Mouse (Mus musculus) small intestine, adult 2 months (tissue): Measurements from ENCODE around the gene Wdtc1. TPM values are rescaled to one million over a fixed set of nuclear protein-coding genes. Genes with fewer than 3 reads are reported as not detected.

Source experiments
- H3K27ac ChIP-seq: fragments of 200-500 bp; 2 replicates; pipeline ENCODE4 v1.5.1; 2012; ENCODE audit warnings: low read depth, low read length, control low read depth, inconsistent platforms; ENCODE audit not compliant: insufficient read depth
- H3K27me3 ChIP-seq: fragments of 200-500 bp; 2 replicates; pipeline ENCODE4 v1.6.1; 2012; ENCODE audit warnings: mild to moderate bottlenecking, moderate library complexity, low read length, inconsistent platforms; ENCODE audit not compliant: control insufficient read depth, insufficient read depth
- H3K36me3 ChIP-seq: fragments of 200-500 bp; 2 replicates; pipeline ENCODE4 v1.6.1; 2012; ENCODE audit warnings: mild to moderate bottlenecking, low read length, control low read depth, inconsistent platforms; ENCODE audit not compliant: control insufficient read depth, insufficient read depth
- H3K4me1 ChIP-seq: fragments of 200-500 bp; 2 replicates; pipeline ENCODE4 v1.6.1; 2012; ENCODE audit warnings: low read length, inconsistent platforms, mixed read lengths; ENCODE audit not compliant: control insufficient read depth, insufficient read depth, insufficient read length
- H3K4me3 ChIP-seq: fragments of 200-500 bp; 2 replicates; pipeline ENCODE4 v1.5.1; 2012; ENCODE audit warnings: low read depth, mild to moderate bottlenecking, control low read depth, inconsistent platforms, low read length, moderate library complexity
- CTCF ChIP-seq: fragments of 200-500 bp; IDR thresholded peaks from 2 replicates; pipeline ENCODE4 v1.5.1; 2012; ENCODE audit warnings: low read depth, mild to moderate bottlenecking, control low read depth, inconsistent platforms, low read length, moderate library complexity, mixed read lengths; ENCODE audit not compliant: insufficient replicate concordance, insufficient read length; ENCODE audit errors: extremely low read depth
- POLR2A ChIP-seq: fragments of 200-500 bp; IDR thresholded peaks from 2 replicates; pipeline ENCODE4 v1.6.1; 2012; ENCODE audit warnings: low read depth, mild to moderate bottlenecking, control low read depth, inconsistent platforms, low read length, moderate library complexity
- WGBS: fragments of 180-500 bp; shearing (Covaris S2); methylation state at CpG from one replicate; pipeline ENCODE4 v1.1.7; 2018; 5-methylcytosine and 5-hydroxymethylcytosine counted together
- polyA plus RNA-seq: library from polyadenylated mRNA; depleted of rRNA; stranded (reverse); fragments of >200 nt; gene quantifications from 2 replicates; pipeline ENCODE4 v1.2.3, GENCODE M21; 2012

Gene Wdtc1
- polyA plus RNA-seq, 1 experiment, result 90.5 TPM

DNA sequence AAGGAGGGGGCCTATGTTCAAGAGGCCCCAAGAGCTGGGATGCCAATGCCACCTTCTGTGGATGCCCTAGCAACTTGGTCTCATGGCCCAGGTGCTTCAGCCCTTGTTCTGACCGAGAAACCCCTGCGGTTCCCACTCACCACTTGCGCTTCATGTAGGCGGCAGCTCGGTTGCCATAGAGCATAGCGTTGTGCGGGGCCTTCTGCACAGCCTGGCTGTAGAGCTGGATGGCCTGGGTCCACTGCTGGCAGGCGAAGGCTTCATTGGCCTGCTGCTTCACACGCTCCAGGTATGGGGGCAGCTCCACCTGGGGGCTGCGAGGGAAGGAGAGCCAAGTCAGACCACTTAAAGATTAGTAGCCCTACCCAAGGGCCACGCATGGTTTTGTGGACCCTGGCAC, 52.9 kb downstream of the Wdtc1 start:
- Histone ChIP-seq H3K27me3 (no peaks in the 10 kb centered on the region), H3K4me3 (no peak overlapping the region), H3K4me1 (no peaks in the 10 kb centered on the region), H3K36me3 (peaks cover 47% of the 10 kb centered on the region), H3K27ac (no peak overlapping the region)
- 94% methylated on average over 11 of the region's 11 CpGs for WGBS
- TF ChIP-seq POLR2A, result no peak

- 80% methylated on average over 5 of the region's 5 CpGs for WGBS
- Histone ChIP-seq H3K36me3 (peaks cover 49% of the 10 kb centered on the region), H3K4me1 (no peaks in the 10 kb centered on the region), H3K27me3 (no peaks in the 10 kb centered on the region), H3K27ac (no peak overlapping the region), H3K4me3 (no peak overlapping the region)
- TF ChIP-seq CTCF (no peak), POLR2A (no peak)
Observed at GRCm38 (mm10) chr4:133299701-133300100, 53.6 kb downstream of the Wdtc1 start.

GRCm38 (mm10) chr4:133298516-133299365, 54.5 kb downstream of the Wdtc1 start:
- no peak overlapping the region for H3K27ac ChIP-seq
- no peak for TF ChIP-seq POLR2A
- no peak for TF ChIP-seq CTCF
- peaks cover 53% of the 10 kb centered on the region for H3K36me3 ChIP-seq

GRCm38 (mm10) chr4:133297801-133298238, 55.5 kb downstream of the Wdtc1 start:
- no peak overlapping the region for H3K27ac ChIP-seq
- WGBS, result 8% methylated on average over 5 of the region's 5 CpGs
- no peaks in the 10 kb centered on the region for H3K27me3 ChIP-seq
- H3K4me1 ChIP-seq, result no peaks in the 10 kb centered on the region
- peaks cover 55% of the 10 kb centered on the region for H3K36me3 ChIP-seq
- no peak for TF ChIP-seq POLR2A
- TF ChIP-seq CTCF, result peak; percentile 95
- no peak overlapping the region for H3K4me3 ChIP-seq

More at GRCm38 (mm10) chr4:133298516-133299365, 54.5 kb downstream of the Wdtc1 start:
- Histone ChIP-seq H3K4me1 (no peaks in the 10 kb centered on the region), H3K4me3 (no peak overlapping the region), H3K27me3 (no peaks in the 10 kb centered on the region)
- WGBS, result 84% methylated on average over 12 of the region's 12 CpGs

- no peak overlapping the region for H3K27ac ChIP-seq
- H3K27me3 ChIP-seq, result no peaks in the 10 kb centered on the region
- 84% methylated on average over 10 of the region's 10 CpGs for WGBS
Observed at GRCm38 (mm10) chr4:133297360-133297759, 55.9 kb downstream of the Wdtc1 start.

GRCm38 (mm10) chr4:133294084-133294483, 59.2 kb downstream of the Wdtc1 start:
- no peaks in the 10 kb centered on the region for H3K4me1 ChIP-seq
- H3K4me3 ChIP-seq, result no peak overlapping the region
- no peak for TF ChIP-seq POLR2A
- TF ChIP-seq CTCF, result no peak
- 89% methylated on average over 11 of the region's 11 CpGs for WGBS
- H3K27ac ChIP-seq, result no peak overlapping the region
- no peaks in the 10 kb centered on the region for H3K27me3 ChIP-seq
- peaks cover 34% of the 10 kb centered on the region for H3K36me3 ChIP-seq

More at GRCm38 (mm10) chr4:133297360-133297759, 55.9 kb downstream of the Wdtc1 start:
- Histone ChIP-seq H3K4me1 (no peaks in the 10 kb centered on the region), H3K36me3 (peaks cover 55% of the 10 kb centered on the region), H3K4me3 (no peak overlapping the region)
- no peak for TF ChIP-seq POLR2A
- TF ChIP-seq CTCF, result no peak

DNA sequence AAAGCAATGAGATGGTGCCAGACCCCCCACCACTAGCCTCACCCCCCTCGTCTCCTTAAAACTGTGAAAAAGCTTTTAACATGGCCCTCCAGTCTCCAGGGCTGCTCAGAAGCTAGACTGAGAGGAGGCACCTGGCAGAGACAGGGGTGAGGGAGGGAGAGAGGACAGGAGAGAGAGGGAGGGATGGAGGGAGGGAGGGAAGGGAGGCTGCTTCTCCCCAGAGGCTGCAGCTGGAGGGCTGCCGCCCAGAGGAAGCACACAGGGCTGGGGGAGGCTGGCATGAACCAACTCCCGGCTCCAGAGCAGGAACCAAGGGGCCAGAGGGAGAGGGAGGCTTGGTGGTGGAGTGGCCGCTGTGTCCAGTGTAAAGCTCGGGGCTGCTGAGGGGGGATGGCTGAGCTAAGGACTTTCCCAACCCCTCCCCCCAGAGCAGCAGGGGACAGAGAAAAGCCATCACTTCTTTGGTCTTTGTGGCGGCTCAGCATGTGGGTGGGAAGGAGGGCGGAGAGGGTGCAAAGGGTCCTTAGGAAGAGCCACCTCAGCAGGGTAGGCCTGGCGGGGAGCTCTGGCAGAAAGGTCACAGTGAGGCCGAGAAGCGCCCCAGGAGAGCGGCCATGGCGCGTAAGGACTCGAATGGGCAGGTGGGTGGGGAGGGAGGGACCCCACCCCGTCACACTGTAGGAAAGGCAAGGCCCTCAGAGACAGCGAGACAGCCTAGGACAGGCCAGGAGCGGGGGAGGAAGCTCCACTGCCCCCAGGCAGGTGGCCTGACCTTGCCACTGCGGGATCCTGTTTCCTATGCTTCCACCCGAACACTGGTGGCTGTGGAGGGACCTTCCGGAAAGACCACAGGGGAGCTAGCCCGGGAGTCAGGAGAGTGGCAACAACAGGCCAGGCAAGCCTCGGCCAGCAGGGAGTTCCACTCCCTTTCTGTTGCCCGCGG, 60.1 kb downstream of the Wdtc1 start:
- Histone ChIP-seq H3K4me1 (no peaks in the 10 kb centered on the region), H3K27ac (no peak overlapping the region), H3K4me3 (no peak overlapping the region), H3K36me3 (peaks cover 34% of the 10 kb centered on the region), H3K27me3 (no peaks in the 10 kb centered on the region)
- TF ChIP-seq CTCF (no peak), POLR2A (no peak)
- 85% methylated on average over 24 of the region's 24 CpGs for WGBS
